Mouse (Mus musculus) activated CD4-positive, CD25-positive, alpha-beta regulatory T cell (primary cell): ENCODE measurements around the gene Slc25a53. TPM values are rescaled to one million over a fixed set of nuclear protein-coding genes. Genes with fewer than 3 reads are reported as not detected.

ENCODE experiments used
- polyA plus RNA-seq, 2 experiments: library from polyadenylated mRNA; unstranded; fragments of 100-300 nt; shearing (Covaris generic); gene quantifications; one replicate each; pipeline ENCODE4 v1.2.1; 2017

The Slc25a53 gene
- 10 to 100 TPM in 1 of 2 experiments, 1 to 10 TPM in 1; 9.9 to 18.6 TPM for polyA plus RNA-seq

DNA sequence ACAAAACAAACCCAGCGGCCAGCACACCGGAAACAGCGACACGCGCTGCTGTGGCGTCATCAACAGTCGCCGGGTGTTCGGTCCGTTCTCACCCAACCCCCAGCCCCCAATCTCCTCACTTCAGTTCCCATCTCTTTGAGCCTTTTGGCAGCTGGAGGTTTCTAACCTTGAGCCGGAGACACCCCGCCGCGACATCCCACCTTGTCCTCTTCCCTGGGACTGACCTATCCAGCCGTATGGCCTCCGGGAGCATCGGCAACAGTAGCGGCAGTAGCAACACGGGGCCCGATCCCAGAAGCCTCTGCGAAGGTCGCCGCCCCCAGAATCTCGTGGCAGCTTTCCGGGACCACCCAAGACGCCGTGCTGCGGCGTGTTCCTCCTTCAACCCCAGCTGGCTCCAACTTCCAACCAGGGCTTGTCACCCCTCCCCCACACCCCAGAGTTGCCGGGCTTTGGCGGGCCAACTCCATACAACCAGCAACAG, at the start of gene Slc25a53:
TSS of gene Slc25a53 (minus strand) at position 303 of the 484 bp plus-strand sequence.

DNA sequence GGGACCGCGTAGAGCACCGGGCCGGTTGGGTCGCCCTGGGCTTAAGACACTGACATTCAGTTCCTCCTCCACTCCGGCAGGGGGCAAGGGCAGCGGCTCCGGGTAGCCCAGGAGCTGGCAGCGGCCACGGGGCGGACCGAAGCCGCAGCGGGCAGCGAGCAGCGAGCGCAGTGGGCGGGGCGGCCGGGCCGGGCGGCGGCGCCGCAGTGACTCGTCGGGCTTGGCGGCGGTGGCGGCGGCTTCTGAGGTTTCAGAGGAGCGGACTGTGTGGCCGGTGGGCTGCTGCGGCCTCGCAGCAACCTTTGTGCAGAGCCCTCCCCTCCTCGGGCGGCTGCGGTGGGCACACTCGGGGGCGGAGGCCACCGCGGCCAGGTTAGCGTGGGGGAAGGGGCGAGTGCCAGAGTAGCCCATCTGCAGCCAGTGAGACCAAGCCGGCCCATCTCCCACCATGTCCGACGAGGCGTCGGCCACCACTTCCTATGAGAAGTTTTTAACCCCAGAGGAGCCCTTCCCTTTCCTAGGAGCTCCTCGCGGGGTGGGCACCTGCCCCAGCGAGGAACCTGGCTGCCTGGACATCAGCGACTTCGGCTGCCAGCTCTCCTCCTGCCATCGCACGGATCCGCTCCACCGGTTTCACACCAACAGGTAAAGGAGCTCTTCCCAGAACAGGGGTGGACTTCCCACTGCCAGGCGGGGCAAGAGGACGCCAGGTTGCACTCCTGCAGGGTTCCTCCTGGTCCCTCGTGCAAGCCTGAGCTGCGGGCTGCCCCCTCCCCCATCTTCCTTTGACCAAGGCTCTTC, 11.5 kb upstream of the Slc25a53 start, which contains the start of gene Fam199x:
TSS of gene Fam199x (plus strand) at position 170 of the 801 bp plus-strand sequence.

DNA sequence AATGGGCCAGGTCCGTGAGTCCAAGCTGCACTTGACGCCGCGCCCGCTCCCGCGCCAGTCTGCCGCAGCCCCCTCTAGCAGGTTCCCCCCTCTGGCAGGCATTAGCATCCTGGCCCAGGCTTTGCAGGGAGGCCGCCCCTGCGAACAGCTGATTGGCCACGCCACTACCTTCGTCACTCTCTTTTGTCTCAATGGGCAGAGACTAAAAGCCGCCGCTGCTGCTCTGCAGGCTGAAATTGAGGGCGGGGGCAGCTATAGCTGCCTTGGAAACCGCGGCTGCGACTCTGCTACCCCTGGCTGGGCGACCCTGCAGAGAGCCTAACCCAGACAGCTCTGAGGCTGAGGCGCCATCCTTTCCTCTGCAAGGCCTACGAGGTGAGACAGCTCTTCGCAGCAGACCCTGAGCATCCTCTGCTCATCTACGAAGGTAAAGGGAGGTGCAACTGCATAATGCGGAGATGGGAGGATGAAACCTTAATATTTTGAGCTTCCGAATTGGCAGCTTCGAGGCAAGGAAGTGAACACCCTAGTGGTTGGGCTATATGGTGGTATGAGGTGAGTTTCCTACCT, 45.0 kb downstream of the Slc25a53 start, which contains the start of gene Zcchc18:
TSS of gene Zcchc18 (plus strand) at position 178 of the 570 bp plus-strand sequence.

DNA sequence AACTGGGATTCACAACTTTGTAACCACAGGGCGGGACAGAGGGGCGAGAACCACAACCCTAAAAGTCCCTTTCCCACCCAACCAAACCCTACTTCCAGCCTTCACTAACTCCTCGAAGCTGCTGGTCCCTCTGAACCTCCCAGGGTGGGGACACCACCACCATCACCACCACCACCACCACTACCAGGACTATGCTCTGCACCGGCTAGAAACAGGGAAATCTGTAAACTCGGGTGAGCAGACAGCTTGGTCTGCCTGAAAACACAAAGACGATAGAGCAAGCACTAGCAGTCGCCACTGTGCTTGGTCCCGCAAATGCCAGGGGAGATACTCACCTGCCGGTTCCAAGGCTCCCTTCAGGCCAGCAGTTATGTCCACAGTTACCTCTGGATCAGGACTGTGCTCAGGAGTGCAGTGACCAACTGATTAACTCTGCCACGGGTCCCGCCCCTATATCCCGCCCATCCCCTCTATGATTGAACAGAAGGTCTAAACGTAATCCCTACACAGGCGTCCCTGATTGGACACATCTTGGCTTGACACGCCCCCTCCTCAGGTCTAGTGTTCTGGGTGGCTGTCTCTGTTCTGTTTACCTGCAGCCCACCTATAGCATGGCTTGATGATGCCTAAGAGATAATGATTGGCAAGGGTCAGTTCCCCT, 61.5 kb downstream of the Slc25a53 start, which contains the start of the genes Tmsb15l and Tmsb15b1:
TSS of gene Tmsb15l (minus strand) at position 446 of the 661 bp plus-strand sequence.
TSS of gene Tmsb15b1 (minus strand) at position 451 of the 661 bp plus-strand sequence.

DNA sequence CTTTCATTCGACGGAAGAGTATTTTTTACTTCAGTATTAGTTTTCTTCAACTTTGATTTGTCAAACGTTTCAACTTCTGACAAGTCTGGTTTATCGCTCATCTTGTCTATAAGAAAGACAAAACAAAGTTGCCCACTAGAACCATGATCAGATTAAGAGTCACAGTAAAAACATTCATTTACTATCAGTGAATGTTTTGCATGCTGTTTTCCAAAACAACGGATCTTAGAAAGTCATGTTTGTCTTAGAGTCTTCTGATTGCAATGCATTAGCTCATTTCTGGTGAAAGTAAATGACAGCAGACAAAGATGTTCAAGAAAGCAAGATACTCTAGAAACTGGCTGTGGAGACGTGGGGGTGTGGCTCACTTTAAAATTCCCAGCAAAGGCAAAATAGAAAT, 62.7 kb downstream of the Slc25a53 start, which contains the start of gene Tmsb15b2:
TSS of gene Tmsb15b2 (minus strand) at position 101 of the 400 bp plus-strand sequence.

Other genes starting within 250 kb of the Slc25a53 start
- gene Plp1, start 215.6 kb downstream of the Slc25a53 start, polyA plus RNA-seq = 1 to 10 TPM; 1.1 to 1.2 TPM
- not detected for gene Rab9b, start 169.5 kb downstream of the Slc25a53 start, polyA plus RNA-seq
- not detected for gene H2bfm, start 111.0 kb downstream of the Slc25a53 start, polyA plus RNA-seq
- 10 to 100 TPM; 52.0 to 67.4 TPM for gene Tmsb15b2, start 62.8 kb downstream of the Slc25a53 start, polyA plus RNA-seq
- 1 to 10 TPM; 2.0 to 2.4 TPM for gene Tmsb15l, start 61.4 kb downstream of the Slc25a53 start, polyA plus RNA-seq
- gene Tmsb15b1, start 61.4 kb downstream of the Slc25a53 start, polyA plus RNA-seq = 10 to 100 TPM; 31.1 to 36.3 TPM
- gene Zcchc18, start 45.1 kb downstream of the Slc25a53 start, polyA plus RNA-seq = 10 to 100 TPM; 35.8 to 43.0 TPM
- 1 to 10 TPM; 4.2 to 5.0 TPM for gene Fam199x, start 11.3 kb upstream of the Slc25a53 start, polyA plus RNA-seq
- gene Esx1, start 83.8 kb upstream of the Slc25a53 start, polyA plus RNA-seq = not detected